Mouse (Mus musculus): ENCODE measurements at regions not wholly inside any gene's neighbourhood (a gene's known extent, or its start where the extent isn't known, plus 50 kb on each side); places are given as distances from the start of the nearest gene placed in this dataset.

- TF ChIP-seq CTCF (IDR thresholded peaks at IDR 0.05; ENCODE audit: low read depth, low read length), result no peak
- TF ChIP-seq POLR2A (IDR thresholded peaks at IDR 0.05; ENCODE audit: extremely low read depth, insufficient read depth, low read length), result no peak
Measured at GRCm38 (mm10) chr8:11958176-11958575, 117.9 kb downstream of the Tex29 start.
